Mouse (Mus musculus) intestine, postnatal 0 days (tissue): ENCODE measurements around the gene Syne2. TPM values are rescaled to one million over a fixed set of nuclear protein-coding genes. Genes with fewer than 3 reads are reported as not detected.
A peak's percentile ranks its signal among the peaks of the same experiment; 100 is the strongest.

ENCODE experiments used
- ATAC-seq: fragments of 200-750 bp; cut with Nextera tagmentation; 2 replicates; pipeline ENCODE4 v1.8.0; 2017; ENCODE audit warnings: mild to moderate bottlenecking, moderate TSS enrichment, moderate library complexity
- H3K27ac ChIP-seq: fragments of 300-500 bp; sonication (generic); 2 replicates; pipeline ENCODE4 v1.5.1; 2014; ENCODE audit warnings: mild to moderate bottlenecking, low read depth, low read length, moderate library complexity
- H3K27me3 ChIP-seq: fragments of 300-500 bp; sonication (generic); replicated peaks from 2 replicates; pipeline ENCODE4 v1.6.1; 2014; ENCODE audit warnings: low read length, mixed read lengths; ENCODE audit not compliant: control insufficient read depth, insufficient read depth
- H3K36me3 ChIP-seq: fragments of 300-500 bp; sonication (generic); 2 replicates; pipeline ENCODE4 v1.6.1; 2014; ENCODE audit warnings: mild to moderate bottlenecking, moderate library complexity; ENCODE audit not compliant: control insufficient read depth, insufficient read depth
- H3K4me1 ChIP-seq: fragments of 300-500 bp; sonication (generic); replicated peaks from 2 replicates; pipeline ENCODE4 v1.6.1; 2014; ENCODE audit warnings: antibody characterized with exemption, low read length, mixed read lengths; ENCODE audit not compliant: control insufficient read depth, insufficient read depth
- H3K4me2 ChIP-seq: fragments of 300-500 bp; sonication (generic); replicated peaks from 2 replicates; pipeline ENCODE4 v1.6.1; 2014; ENCODE audit warnings: low read depth, mild to moderate bottlenecking, moderate library complexity
- H3K4me3 ChIP-seq: fragments of 300-500 bp; sonication (generic); 2 replicates; pipeline ENCODE4 v1.5.1; 2014; ENCODE audit warnings: low read depth, low read length
- H3K9ac ChIP-seq: fragments of 300-500 bp; sonication (generic); 2 replicates; pipeline ENCODE4 v1.6.1; 2014; ENCODE audit warnings: mild to moderate bottlenecking, low read depth, low read length
- H3K9me3 ChIP-seq: fragments of 300-500 bp; sonication (generic); 2 replicates; pipeline ENCODE4 v1.6.1; 2016; ENCODE audit warnings: mixed run types; ENCODE audit not compliant: control insufficient read depth
- CTCF ChIP-seq: sonication (generic); IDR thresholded peaks from 2 replicates; pipeline ENCODE4 v1.5.1; 2016; ENCODE audit warnings: low read depth, mild to moderate bottlenecking, control low read depth, antibody characterized with exemption, moderate library complexity
- WGBS: fragments of 180-500 bp; shearing (Covaris S2); extraction: QIAGEN DNeasy Blood & Tissue Kit; methylation state at CpG from one replicate; pipeline ENCODE4 v1.1.7; 2014; 5-methylcytosine and 5-hydroxymethylcytosine counted together
- polyA plus RNA-seq: library from polyadenylated mRNA; unstranded; fragments of >200 nt; fragmentation: Nextera tagmentation; extraction: Ambion mirVana; gene quantifications from 2 replicates; pipeline ENCODE4 v1.2.1, GENCODE M21; 2015

The Syne2 gene
- polyA plus RNA-seq, 1 experiment from 2014 or later, result 14.5 TPM

- TF ChIP-seq CTCF, result 0 out of 2 replicates have a peak, but pooled peaks have one; percentile 29
- no peaks in the 10 kb centered on the region for H3K9me3 ChIP-seq
- H3K27me3 ChIP-seq, result no peaks in the 10 kb centered on the region
- H3K36me3 ChIP-seq, result peaks cover 17% of the 10 kb centered on the region
- H3K4me2 ChIP-seq, result no peak overlapping the region
- no peak overlapping the region; the same call in 1 of the 2 replicates for H3K9ac ChIP-seq
- peak; percentile 77 for ATAC-seq
- H3K4me1 ChIP-seq, result peaks cover 5% of the 10 kb centered on the region; the same call in 1 of the 2 replicates
- 43% methylated on average over 5 of the region's 5 CpGs for WGBS
- H3K27ac ChIP-seq, result no peak overlapping the region
- H3K4me3 ChIP-seq, result no peak overlapping the region
Observed at GRCm38 (mm10) chr12:75997547-75997946, 179.6 kb downstream of the Syne2 start.

GRCm38 (mm10) chr12:75998416-75998815, 180.5 kb downstream of the Syne2 start:
- Histone ChIP-seq H3K4me2 (no peak overlapping the region), H3K27ac (no peak overlapping the region; the same call in 1 of the 2 replicates), H3K9ac (no peak overlapping the region), H3K9me3 (no peaks in the 10 kb centered on the region), H3K36me3 (peaks cover 17% of the 10 kb centered on the region), H3K4me1 (peaks cover 5% of the 10 kb centered on the region; the same call in 1 of the 2 replicates), H3K27me3 (no peaks in the 10 kb centered on the region), H3K4me3 (no peak overlapping the region)
- 27% methylated on average over 2 of the region's 2 CpGs for WGBS
- no peak for TF ChIP-seq CTCF
- peak; percentile 77 for ATAC-seq

GRCm38 (mm10) chr12:76004697-76005249, 186.8 kb downstream of the Syne2 start:
- H3K4me3 ChIP-seq, result no peak overlapping the region
- peaks cover 23% of the 10 kb centered on the region for H3K36me3 ChIP-seq
- H3K9ac ChIP-seq, result no peak overlapping the region
- H3K4me1 ChIP-seq, result no peaks in the 10 kb centered on the region
- WGBS, result 35% methylated on average over 9 of the region's 9 CpGs
- peak overlapping the region; percentile 39; the same call in 1 of the 2 replicates for H3K4me2 ChIP-seq
- ATAC-seq, result peak; percentile 71
- no peak for TF ChIP-seq CTCF
- H3K27me3 ChIP-seq, result no peaks in the 10 kb centered on the region
- H3K9me3 ChIP-seq, result no peaks in the 10 kb centered on the region
- H3K27ac ChIP-seq, result no peak overlapping the region

GRCm38 (mm10) chr12:76008991-76009390, 191.1 kb downstream of the Syne2 start:
- Histone ChIP-seq H3K36me3 (peaks cover 19% of the 10 kb centered on the region), H3K4me1 (no peaks in the 10 kb centered on the region), H3K27me3 (no peaks in the 10 kb centered on the region), H3K27ac (no peak overlapping the region), H3K9me3 (no peaks in the 10 kb centered on the region), H3K4me2 (no peak overlapping the region), H3K9ac (no peak overlapping the region), H3K4me3 (no peak overlapping the region)
- whole genome bisulfite sequencing, result 74% methylated on average over 6 of the region's 6 CpGs
- no peak for TF ChIP-seq CTCF
- no peak for ATAC-seq

- WGBS, result 95% methylated on average over 3 of the region's 4 CpGs
- Histone ChIP-seq H3K36me3 (peaks cover 12% of the 10 kb centered on the region; the same call in 1 of the 2 replicates), H3K4me1 (no peaks in the 10 kb centered on the region), H3K4me3 (no peak overlapping the region), H3K9ac (no peak overlapping the region), H3K27ac (no peak overlapping the region), H3K4me2 (no peak overlapping the region), H3K27me3 (no peaks in the 10 kb centered on the region), H3K9me3 (no peaks in the 10 kb centered on the region)
- no peak for ATAC-seq
- no peak for TF ChIP-seq CTCF
Observed at GRCm38 (mm10) chr12:76012789-76013188, 194.9 kb downstream of the Syne2 start.

GRCm38 (mm10) chr12:76013480-76013879, 195.5 kb downstream of the Syne2 start:
- Histone ChIP-seq H3K27me3 (no peaks in the 10 kb centered on the region), H3K27ac (no peak overlapping the region), H3K4me3 (no peak overlapping the region), H3K36me3 (peaks cover 7% of the 10 kb centered on the region; the same call in 1 of the 2 replicates), H3K9ac (no peak overlapping the region), H3K4me2 (no peak overlapping the region), H3K4me1 (no peaks in the 10 kb centered on the region), H3K9me3 (no peaks in the 10 kb centered on the region)
- no peak for TF ChIP-seq CTCF
- 80% methylated on average over 4 of the region's 4 CpGs for WGBS
- no peak for ATAC-seq
